Mouse (Mus musculus): ENCODE data around the gene Sesn2.
A peak's percentile ranks its signal among the peaks of the same experiment; 100 is the strongest.
"Not testable (repeated sequence)": the region's sequence is repeated elsewhere in the genome, so short reads cannot be mapped to it uniquely, and the experiment has no call there.

Gene Sesn2

GRCm38 (mm10) chr4:132513395-132514273, 3.3 kb upstream of the Sesn2 start:
- DNase-seq: no peak

GRCm38 (mm10) chr4:132512080-132512479, 1.8 kb upstream of the Sesn2 start:
- no peak for DNase-seq

GRCm38 (mm10) chr4:132509621-132510296, 542 bp downstream of the Sesn2 start:
- DNase-seq: peak; percentile 63

- no peak for DNase-seq
Measured at GRCm38 (mm10) chr4:132507210-132507609, 3.1 kb downstream of the Sesn2 start.

- DNase-seq: no peak
Measured at GRCm38 (mm10) chr4:132506250-132506649, 4.1 kb downstream of the Sesn2 start.

- no peak for DNase-seq
Measured at GRCm38 (mm10) chr4:132505800-132506199, 4.5 kb downstream of the Sesn2 start.

- DNase-seq: no peak
Measured at GRCm38 (mm10) chr4:132505034-132505738, 5.1 kb downstream of the Sesn2 start.

GRCm38 (mm10) chr4:132503344-132503743, 7.0 kb downstream of the Sesn2 start:
- no peak for DNase-seq

GRCm38 (mm10) chr4:132501639-132502038, 8.7 kb downstream of the Sesn2 start:
- DNase-seq: no peak

- no peak for DNase-seq
Measured at GRCm38 (mm10) chr4:132494271-132494918, 15.9 kb downstream of the Sesn2 start.

- DNase-seq: no peak
Measured at GRCm38 (mm10) chr4:132492178-132493060, 17.9 kb downstream of the Sesn2 start.

GRCm38 (mm10) chr4:132491748-132492147, 18.6 kb downstream of the Sesn2 start:
- DNase-seq: no peak

- no peak for DNase-seq
Measured at GRCm38 (mm10) chr4:132491057-132491456, 19.2 kb downstream of the Sesn2 start.

GRCm38 (mm10) chr4:132490273-132491010, 19.9 kb downstream of the Sesn2 start:
- no peak for DNase-seq

GRCm38 (mm10) chr4:132488976-132489375, 21.3 kb downstream of the Sesn2 start:
- DNase-seq: no peak

GRCm38 (mm10) chr4:132488521-132488920, 21.8 kb downstream of the Sesn2 start:
- no peak for DNase-seq

GRCm38 (mm10) chr4:132484820-132485219, 25.5 kb downstream of the Sesn2 start:
- DNase-seq: no peak

- no peak for DNase-seq
Measured at GRCm38 (mm10) chr4:132484231-132484630, 26.1 kb downstream of the Sesn2 start.

GRCm38 (mm10) chr4:132482956-132483608, 27.2 kb downstream of the Sesn2 start:
- DNase-seq: no peak

GRCm38 (mm10) chr4:132482104-132482503, 28.2 kb downstream of the Sesn2 start:
- not testable (repeated sequence) for DNase-seq

GRCm38 (mm10) chr4:132477833-132478232, 32.5 kb downstream of the Sesn2 start:
- DNase-seq: no peak

Measured in right cerebral cortex, postnatal 4 days (tissue).